Mouse (Mus musculus): ENCODE data around the gene Hist1h2bl. TPM values are rescaled to one million over a fixed set of nuclear protein-coding genes. Genes with fewer than 3 reads are reported as not detected.
"Not testable (repeated sequence)": the region's sequence is repeated elsewhere in the genome, so short reads cannot be mapped to it uniquely, and the experiment has no call there.

Hist1h2bl gene
- polyA plus RNA-seq, 1 experiment from 2014 or later = 1.4 TPM

DNA sequence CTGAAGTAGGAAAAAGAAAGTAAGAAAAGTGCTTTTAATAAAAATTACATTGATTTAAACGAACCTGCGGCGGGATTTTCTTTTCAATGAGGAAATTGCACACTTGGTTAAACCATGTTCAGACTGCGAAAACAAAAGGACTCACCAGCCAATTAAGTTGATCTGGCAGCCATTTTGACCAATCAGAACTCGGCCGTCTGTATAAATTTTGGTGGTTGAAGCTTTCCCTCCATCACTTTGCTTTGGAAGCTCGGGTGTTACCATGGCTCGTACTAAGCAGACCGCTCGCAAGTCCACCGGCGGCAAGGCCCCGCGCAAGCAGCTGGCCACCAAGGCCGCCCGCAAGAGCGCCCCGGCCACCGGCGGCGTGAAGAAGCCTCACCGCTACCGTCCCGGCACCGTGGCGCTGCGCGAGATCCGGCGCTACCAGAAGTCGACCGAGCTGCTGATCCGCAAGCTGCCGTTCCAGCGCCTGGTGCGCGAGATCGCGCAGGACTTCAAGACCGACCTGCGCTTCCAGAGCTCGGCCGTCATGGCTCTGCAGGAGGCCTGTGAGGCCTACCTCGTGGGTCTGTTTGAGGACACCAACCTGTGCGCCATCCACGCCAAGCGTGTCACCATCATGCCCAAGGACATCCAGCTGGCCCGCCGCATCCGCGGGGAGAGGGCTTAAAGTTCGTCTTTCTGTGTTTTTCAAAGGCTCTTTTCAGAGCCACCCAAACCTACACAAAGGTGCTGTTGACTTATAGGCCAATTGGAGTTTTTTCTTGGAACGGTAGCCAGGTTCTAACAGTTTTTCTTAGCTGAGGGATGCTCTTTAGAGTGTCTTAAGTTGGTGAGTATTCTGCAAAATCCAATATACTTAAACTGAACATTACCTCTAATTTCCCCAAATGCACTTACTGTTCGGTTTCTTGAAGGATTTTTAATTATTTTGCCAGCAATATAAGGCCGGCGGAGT lies 1.7 kb upstream of the Hist1h2bl start, which contains the start of gene Hist1h3h:
Hist1h3h (plus strand) TSS at position 263 of the 961 bp plus-strand sequence.
- H3K36me3 ChIP-seq; H3K27me3 ChIP-seq (ENCODE audit: insufficient read depth, poor library complexity, severe bottlenecking); H3K9me3 ChIP-seq: not testable (repeated sequence)
- H3K27ac ChIP-seq = peak within 1 kb of the TSS; percentile 91
- WGBS = under 1% methylated on average over 30 of the region's 56 CpGs
- peaks cover 15% of the 10 kb centered on the region for H3K4me1 ChIP-seq
- peak; percentile 94 for DNase-seq (ENCODE audit: low spot score)
- H3K4me3 ChIP-seq = peak within 1 kb of the TSS; percentile 56

DNA sequence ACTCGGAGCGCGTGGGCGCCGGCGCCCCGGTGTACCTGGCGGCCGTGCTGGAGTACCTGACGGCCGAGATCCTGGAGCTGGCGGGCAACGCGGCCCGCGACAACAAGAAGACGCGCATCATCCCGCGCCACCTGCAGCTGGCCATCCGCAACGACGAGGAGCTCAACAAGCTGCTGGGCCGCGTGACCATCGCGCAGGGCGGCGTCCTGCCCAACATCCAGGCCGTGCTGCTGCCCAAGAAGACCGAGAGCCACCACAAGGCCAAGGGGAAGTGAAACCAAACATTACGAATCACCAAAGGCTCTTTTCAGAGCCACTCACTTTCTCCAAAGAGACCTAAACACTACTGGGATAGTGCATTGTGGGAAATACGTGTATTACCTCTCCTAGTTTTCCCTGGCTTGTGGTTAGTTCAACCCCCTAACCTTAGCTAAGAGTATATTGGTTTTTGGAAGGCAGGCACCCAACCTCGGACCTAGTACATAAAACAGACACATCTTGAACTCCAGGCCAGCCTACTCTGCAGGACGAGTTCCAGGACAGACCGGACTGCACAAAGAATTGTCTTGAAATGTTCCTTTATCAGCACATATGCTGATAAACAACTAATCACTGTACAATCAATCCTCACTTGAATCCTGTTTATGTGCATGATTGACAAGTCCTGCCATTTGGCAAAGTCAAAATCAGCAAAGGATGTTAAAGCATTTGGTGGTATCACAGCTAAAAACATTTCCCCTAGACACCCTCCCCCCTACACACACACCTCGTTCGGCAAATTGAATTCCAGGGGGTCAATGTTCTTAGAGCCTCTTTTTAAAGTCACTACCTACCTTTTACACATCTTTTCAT lies 823 bp upstream of the Hist1h2bl start:
- Histone ChIP-seq H3K4me3 (peak overlapping the region; percentile 57), H3K27ac (peak overlapping the region; percentile 91), H3K4me1 (peaks cover 11% of the 10 kb centered on the region)
- H3K27me3 ChIP-seq (ENCODE audit: insufficient read depth, poor library complexity, severe bottlenecking); H3K36me3 ChIP-seq; DNase-seq (ENCODE audit: low spot score); H3K9me3 ChIP-seq: not testable (repeated sequence)
- under 1% methylated on average over 9 of the region's 38 CpGs for WGBS

DNA sequence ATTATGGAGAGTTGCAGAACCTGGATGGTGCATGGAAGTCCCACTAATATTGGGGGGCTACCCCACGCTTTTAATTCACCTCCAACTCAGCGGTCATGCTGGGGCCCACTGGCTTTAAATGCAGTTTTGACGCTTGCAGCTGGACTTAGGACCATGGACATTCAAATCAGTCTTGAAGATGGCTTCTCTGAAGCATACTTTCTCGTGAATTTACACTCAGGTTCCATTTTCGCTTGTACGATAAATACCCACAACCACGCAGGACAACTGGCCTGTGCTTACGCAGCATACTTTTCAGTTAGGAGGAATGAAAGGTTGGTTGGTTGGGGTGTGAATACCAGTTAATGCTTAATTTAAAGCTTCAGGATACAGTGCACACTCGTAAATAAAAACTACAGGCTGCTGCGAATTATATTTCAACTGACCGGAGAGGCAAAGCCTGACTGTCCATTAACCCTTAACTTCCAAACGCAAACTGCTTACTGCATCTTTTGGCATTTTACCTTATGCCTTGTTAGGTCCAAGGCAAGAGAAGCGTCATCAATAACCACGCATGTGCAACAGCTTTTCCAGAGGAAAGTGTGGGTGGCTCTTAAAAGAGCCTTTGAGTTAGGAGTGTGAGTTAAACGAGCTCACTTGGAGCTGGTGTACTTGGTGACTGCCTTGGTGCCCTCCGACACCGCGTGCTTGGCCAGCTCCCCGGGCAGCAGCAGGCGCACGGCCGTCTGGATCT lies 646 bp downstream of the Hist1h2bl start:
- H3K27me3 ChIP-seq (ENCODE audit: insufficient read depth, poor library complexity, severe bottlenecking) = no peaks in the 10 kb centered on the region
- H3K27ac ChIP-seq = peak overlapping the region; percentile 89
- no peaks in the 10 kb centered on the region for H3K36me3 ChIP-seq
- under 1% methylated on average over 22 of the region's 22 CpGs for WGBS
- H3K4me1 ChIP-seq = peaks cover 8% of the 10 kb centered on the region
- DNase-seq (ENCODE audit: low spot score) = no peak
- no peaks in the 10 kb centered on the region for H3K9me3 ChIP-seq
- H3K4me3 ChIP-seq = peak overlapping the region; percentile 57

DNA sequence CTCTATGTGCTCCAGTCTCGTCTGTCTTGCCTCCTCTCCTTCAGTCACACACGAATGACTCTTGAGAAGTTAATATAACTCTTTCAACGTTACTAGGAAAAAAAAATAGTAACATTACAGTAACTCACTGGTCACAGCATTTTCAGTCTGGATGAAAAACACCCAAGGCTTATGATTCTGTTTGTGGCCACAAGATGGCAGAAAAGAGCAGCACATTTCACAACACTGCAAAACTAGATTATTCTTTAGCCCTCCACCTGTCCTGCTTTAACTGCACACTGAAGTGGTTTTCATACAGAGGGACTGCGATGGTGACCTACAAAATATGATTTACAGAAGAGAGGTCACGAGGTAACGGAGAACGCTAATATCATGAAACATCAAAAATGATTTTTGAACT lies 1.2 kb downstream of the Hist1h2bl start:
- H3K9me3 ChIP-seq = no peaks in the 10 kb centered on the region
- WGBS = 1% methylated on average over 7 of the region's 7 CpGs
- H3K36me3 ChIP-seq = no peaks in the 10 kb centered on the region
- peak overlapping the region; percentile 89 for H3K27ac ChIP-seq
- H3K4me3 ChIP-seq = peak overlapping the region; percentile 57
- peaks cover 8% of the 10 kb centered on the region for H3K4me1 ChIP-seq
- peak; percentile 81 for DNase-seq (ENCODE audit: low spot score)
- no peaks in the 10 kb centered on the region for H3K27me3 ChIP-seq (ENCODE audit: insufficient read depth, poor library complexity, severe bottlenecking)

DNA sequence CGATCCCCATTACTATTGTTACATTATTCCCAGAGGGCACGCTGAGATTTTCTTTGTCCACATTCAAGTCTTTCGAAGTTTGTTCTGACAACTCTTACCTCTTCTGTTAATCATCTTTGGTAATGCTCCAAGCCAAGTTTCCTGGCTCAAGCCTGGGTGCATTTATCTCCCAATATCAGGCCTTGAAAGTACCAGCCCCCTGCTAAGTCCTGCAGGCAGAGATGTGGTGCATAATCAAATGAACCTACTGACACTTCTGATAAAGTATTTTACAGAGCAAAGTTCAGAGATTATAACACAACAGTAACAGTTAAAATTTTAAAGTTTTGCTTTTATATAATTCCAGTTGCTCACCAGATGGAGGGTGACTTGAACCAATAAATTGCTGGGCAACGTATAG lies 4.2 kb downstream of the Hist1h2bl start:
- H3K4me1 ChIP-seq = peaks cover 8% of the 10 kb centered on the region
- H3K9me3 ChIP-seq = no peaks in the 10 kb centered on the region
- H3K4me3 ChIP-seq = peak overlapping the region; percentile 70
- WGBS = 36% methylated on average over 4 of the region's 4 CpGs
- H3K27ac ChIP-seq = no peak overlapping the region
- no peaks in the 10 kb centered on the region for H3K27me3 ChIP-seq (ENCODE audit: insufficient read depth, poor library complexity, severe bottlenecking)
- H3K36me3 ChIP-seq = no peaks in the 10 kb centered on the region
- no peak for DNase-seq (ENCODE audit: low spot score)

DNA sequence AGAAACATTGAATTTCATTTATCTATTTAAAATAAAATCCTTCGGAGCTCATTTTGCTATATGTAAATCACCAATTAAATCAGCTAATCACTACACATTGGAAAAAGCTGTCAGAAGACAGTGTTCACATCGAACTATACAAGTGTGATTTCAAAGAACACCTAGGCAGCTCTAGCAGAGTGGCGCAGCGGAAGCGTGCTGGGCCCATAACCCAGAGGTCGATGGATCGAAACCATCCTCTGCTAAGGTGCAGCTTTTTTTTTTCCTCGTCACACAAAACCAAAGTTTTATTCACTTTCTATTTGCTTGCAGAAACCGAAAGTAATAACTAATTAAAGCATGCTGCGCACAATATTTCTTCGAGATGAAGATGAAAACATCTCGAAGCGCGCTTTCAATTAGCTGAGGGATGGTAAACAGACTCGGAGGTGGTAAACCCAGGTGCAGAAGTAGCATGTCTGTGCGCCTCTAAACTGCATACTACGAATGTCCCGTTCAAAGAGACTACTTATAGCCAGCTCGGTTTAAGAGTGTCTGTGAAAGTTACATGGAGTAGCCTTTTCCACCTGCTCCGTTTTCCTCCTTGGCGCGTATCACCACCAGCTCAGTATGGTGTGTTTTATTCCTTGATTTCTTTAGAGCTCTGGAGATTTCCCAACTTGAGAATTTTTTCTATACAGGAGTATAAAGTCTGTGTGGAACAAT lies 5.0 kb downstream of the Hist1h2bl start:
- peak overlapping the region; percentile 70 for H3K4me3 ChIP-seq
- H3K4me1 ChIP-seq = peaks cover 8% of the 10 kb centered on the region
- WGBS = 3% methylated on average over 22 of the region's 22 CpGs
- no peaks in the 10 kb centered on the region for H3K9me3 ChIP-seq
- H3K27ac ChIP-seq = peak overlapping the region; percentile 49; the same call in 1 of the 2 replicates
- DNase-seq (ENCODE audit: low spot score) = peak; percentile 77
- no peaks in the 10 kb centered on the region for H3K36me3 ChIP-seq
- no peaks in the 10 kb centered on the region for H3K27me3 ChIP-seq (ENCODE audit: insufficient read depth, poor library complexity, severe bottlenecking)

DNA sequence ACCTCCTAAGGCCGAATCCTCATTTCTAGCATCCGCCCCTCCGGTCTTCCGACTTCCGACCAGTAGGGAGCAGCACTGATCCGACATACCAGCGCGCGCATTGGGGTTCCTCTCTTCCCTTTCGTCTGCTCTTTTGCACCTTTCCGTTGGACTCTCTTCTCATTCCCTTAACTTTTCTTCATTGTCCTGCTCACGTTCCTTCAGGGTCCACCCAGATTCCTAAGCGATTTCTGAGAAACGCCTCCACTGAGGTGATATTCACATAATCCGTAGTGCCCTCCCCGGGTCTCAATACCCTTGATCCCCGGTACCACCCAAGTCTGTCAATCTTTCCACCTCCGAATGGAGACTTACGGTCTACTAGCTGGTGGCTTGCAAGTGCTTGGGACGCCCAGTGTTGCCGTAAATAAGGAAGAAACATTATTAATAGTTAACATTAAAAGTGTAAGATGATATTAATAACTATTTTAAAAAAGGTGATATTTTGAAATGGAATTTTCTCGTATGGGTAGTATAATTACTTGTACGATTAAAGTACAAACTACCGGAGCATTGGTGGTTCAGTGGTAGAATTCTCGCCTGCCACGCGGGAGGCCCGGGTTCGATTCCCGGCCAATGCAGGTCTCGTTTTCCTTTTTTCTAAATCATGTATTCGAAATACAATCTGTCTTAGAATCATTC lies 5.8 kb downstream of the Hist1h2bl start:
- Histone ChIP-seq H3K27me3 (ENCODE audit: insufficient read depth, poor library complexity, severe bottlenecking) (no peaks in the 10 kb centered on the region), H3K27ac (peak overlapping the region; percentile 87), H3K4me1 (peaks cover 4% of the 10 kb centered on the region), H3K4me3 (peak overlapping the region; percentile 70), H3K36me3 (no peaks in the 10 kb centered on the region), H3K9me3 (no peaks in the 10 kb centered on the region)
- DNase-seq (ENCODE audit: low spot score) = peak; percentile 93
- under 1% methylated on average over 32 of the region's 32 CpGs for WGBS

DNA sequence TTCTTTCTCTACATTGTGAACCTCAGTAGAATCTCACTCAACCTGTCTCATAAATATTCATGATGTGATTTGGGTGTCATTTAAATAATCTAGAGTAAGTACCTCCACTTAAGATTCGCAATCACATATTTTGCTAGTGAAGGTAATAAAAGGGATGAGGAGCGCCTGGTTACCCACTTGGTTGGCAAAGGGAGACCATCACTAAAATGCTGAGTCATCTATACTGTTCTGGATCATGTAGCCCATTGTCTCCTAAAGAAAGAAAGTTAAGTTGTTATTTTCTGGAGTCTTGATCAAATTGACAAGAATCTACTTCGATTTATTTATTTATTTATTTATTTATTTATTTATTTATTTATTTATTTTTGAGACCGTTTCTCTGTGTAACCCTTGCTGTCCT lies 9.3 kb downstream of the Hist1h2bl start:
- H3K36me3 ChIP-seq = no peaks in the 10 kb centered on the region
- H3K4me1 ChIP-seq = no peaks in the 10 kb centered on the region
- no peak for DNase-seq (ENCODE audit: low spot score)
- no peak overlapping the region for H3K4me3 ChIP-seq
- no peaks in the 10 kb centered on the region for H3K9me3 ChIP-seq
- no peaks in the 10 kb centered on the region for H3K27me3 ChIP-seq (ENCODE audit: insufficient read depth, poor library complexity, severe bottlenecking)
- WGBS = 68% methylated on average over 4 of the region's 4 CpGs
- no peak overlapping the region for H3K27ac ChIP-seq

DNA sequence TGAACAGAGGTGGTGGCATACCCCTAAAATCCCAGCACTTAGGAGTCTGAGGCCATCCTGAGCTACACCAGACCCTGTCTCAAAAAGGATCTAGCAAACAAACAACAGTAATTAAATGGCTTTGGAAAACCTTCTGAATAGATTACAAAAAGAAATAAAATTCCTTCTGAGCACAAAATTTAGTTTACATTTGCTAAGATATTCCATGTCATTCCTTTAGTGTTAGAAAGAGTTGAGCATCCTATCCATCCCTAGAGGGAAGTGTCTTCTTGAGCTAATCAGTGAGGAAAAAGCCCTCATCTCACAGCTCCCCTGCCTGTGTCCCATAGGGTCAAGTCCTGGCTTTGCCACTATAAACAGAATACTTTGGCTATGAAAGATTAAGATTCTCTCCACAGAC lies 18.1 kb downstream of the Hist1h2bl start, which contains the start of gene Olfr1359:
Olfr1359 (plus strand) TSS at position 301 of the 400 bp plus-strand sequence.
- Histone ChIP-seq H3K9me3 (no peaks in the 10 kb centered on the region), H3K4me3 (no peak within 1 kb of the TSS), H3K36me3 (no peaks in the 10 kb centered on the region), H3K27me3 (ENCODE audit: insufficient read depth, poor library complexity, severe bottlenecking) (no peaks in the 10 kb centered on the region), H3K27ac (no peak within 1 kb of the TSS), H3K4me1 (no peaks in the 10 kb centered on the region)
- no peak for DNase-seq (ENCODE audit: low spot score)

DNA sequence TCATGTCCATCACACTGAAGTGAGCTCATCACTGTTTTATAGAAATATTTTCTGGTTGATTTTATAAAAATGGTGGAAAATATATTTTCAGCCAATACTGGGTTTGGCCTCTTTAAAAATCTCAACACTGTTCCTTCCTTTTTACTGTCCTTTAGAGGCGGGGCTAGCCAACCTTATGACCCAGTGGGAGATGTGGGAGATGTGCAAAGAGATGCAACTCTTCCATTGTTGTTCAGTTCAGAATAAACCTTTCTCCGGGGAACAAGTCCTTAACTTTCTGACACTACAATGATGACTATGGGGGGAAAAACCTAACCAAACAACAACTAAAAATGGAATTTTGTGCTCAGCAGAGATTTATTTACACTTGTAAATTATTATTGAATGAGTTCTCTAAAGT lies 38.6 kb downstream of the Hist1h2bl start, which contains the start of gene Olfr1360:
Olfr1360 (minus strand) TSS at position 101 of the 400 bp plus-strand sequence.
- Histone ChIP-seq H3K27me3 (ENCODE audit: insufficient read depth, poor library complexity, severe bottlenecking) (no peaks in the 10 kb centered on the region), H3K4me3 (no peak within 1 kb of the TSS), H3K27ac (no peak within 1 kb of the TSS), H3K36me3 (no peaks in the 10 kb centered on the region), H3K4me1 (no peaks in the 10 kb centered on the region), H3K9me3 (no peaks in the 10 kb centered on the region)
- no peak for DNase-seq (ENCODE audit: low spot score)
- 90% methylated on average over 2 of the region's 2 CpGs for WGBS
